Mouse (Mus musculus): ENCODE results near the gene Prr22. TPM values are rescaled to one million over a fixed set of nuclear protein-coding genes. Genes with fewer than 3 reads are reported as not detected.
A peak's percentile ranks its signal among the peaks of the same experiment; 100 is the strongest.

Prr22 gene
- 1 to 10 TPM; 1.3 to 2.6 TPM for total RNA-seq (2021)
- long read RNA-seq, experiment 1: 0 reads
- long read RNA-seq, experiment 2: 0 reads

DNA sequence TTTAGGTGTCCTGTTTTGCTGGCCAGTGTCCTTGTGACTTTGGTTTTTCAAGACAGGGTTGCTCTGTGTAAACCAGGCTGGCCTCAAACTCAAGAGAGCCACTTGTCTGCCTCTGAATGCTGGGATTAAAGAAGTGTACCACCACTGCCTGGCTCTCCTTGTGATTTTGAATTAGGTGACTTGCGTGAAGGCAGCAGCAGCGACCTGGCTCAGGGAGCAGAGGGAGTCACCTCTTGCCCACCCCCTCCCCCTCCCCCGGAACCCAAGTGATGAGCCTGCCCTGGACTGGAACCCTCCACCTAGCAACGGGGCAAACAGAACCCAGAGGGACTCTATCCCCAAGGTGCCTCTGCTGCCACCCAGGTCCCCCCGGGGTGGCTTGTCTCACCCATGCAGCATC is at the start of gene Prr22:
Gene Prr22, plus strand, starts transcription at position 301 of the 400 bp plus-strand sequence.
- no peak within 1 kb of the TSS for H3K4me3 ChIP-seq
- TF ChIP-seq CTCF (IDR thresholded peaks at IDR 0.05): no peak
- DNase-seq (ENCODE audit: extremely low spot score in 1 of 2, low spot score in 2 of 2): no peak
- intact Hi-C loops (cut with DNase I): no loop called here
- H3K27ac ChIP-seq: no peak within 1 kb of the TSS

DNA sequence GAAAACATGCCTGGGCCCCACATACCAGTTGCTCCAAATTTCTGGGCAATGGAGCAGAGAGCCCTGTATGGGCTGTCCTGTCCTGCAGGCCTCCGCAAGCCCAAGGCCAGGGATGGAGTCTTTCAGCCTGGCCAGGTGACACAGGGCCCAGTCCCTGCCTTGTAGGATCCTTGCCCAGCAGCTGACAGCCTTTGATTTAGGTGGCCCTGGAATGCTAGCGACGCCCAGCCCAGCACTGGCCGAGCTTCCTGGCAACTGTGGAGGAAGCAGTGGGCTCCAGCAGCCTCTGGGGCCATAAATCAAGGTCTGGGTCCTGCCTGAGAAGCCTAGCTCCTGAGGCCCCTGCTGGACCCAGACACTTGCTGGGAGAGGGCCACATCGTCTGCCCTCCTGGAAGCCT is 47.6 kb upstream of the Prr22 start:
- DNase-seq (ENCODE audit: extremely low spot score in 1 of 2, low spot score in 2 of 2): no peak
- intact Hi-C loops (cut with DNase I): no loop called here

DNA sequence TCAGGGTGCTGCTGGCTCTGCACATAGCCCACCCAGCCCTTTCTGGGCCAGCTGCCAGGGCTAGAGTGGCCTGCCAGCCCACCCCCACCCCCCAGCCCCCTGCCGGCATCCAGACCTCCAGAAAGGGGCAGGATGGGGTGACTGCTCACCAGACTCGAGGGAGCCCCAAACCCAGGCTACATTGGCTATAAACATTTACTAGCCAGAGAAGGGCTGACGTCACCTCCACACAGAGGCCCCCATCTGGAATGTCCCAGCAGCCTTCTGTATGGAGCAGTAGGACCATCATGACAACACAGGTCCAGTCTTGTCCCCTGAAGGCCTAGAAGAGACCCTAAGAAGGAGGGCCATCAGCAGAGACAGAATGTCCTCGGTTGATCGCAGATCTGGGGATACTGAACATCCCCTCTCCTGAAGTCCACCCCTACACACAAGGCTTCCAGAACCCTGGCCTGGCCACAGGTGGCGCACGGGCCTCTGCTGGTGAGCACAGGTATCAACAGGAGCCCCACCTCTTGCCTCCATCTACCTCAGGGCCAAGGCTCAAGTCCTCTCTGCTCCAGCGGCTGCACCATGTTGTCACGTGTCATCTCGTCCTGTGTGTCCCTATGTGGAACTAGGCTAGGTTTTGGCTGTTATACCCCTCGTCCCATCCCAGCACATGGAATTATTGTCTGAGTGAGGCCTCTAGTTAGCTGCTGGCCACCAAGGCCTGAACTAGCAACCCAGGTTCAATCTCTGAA is 46.5 kb upstream of the Prr22 start:
- no peak for DNase-seq (ENCODE audit: extremely low spot score in 1 of 2, low spot score in 2 of 2)
- Histone ChIP-seq H3K4me3 (no peak overlapping the region), H3K27ac (no peak overlapping the region)
- TF ChIP-seq CTCF (IDR thresholded peaks at IDR 0.05): no peak; the same call in 1 of the 2 replicates
- intact Hi-C loops (cut with DNase I): no loop called here

More for the DNA sequence above, 47.6 kb upstream of the Prr22 start:
- Histone ChIP-seq H3K4me3 (no peak overlapping the region), H3K27ac (no peak overlapping the region)
- TF ChIP-seq CTCF (IDR thresholded peaks at IDR 0.05): no peak

DNA sequence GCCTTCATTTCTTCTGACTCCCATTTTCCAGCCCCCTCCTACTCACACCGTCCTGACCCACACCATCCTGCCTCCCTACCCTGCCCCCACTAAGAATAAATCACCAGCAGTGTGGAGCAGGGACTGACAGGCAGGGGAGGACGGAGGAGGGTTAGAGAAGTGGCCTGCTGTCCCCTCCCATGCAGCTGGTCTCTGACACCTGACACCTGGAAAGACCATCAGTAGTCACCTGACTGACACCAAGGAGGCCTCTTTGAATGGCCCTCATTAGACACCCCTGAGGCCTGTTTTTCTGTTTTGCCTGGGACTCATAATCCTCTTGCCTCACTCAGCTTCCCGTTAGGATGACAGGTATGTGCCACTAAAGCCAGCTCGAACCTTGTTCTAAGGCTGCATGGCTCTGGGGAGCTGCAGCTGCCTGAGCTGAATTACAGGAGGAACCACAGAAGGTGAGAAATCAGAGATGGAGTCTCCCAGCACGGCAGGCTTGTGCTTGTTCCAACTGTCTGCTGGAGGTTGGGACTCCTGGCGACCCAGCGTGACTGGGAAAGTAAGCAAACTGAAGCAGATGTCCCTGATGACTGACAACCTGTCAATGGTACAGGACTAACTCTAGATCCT is 42.9 kb upstream of the Prr22 start:
- TF ChIP-seq CTCF (IDR thresholded peaks at IDR 0.05): no peak
- intact Hi-C loops (cut with DNase I): no loop called here
- no peak overlapping the region for H3K4me3 ChIP-seq
- DNase-seq (ENCODE audit: extremely low spot score in 1 of 2, low spot score in 2 of 2): no peak
- no peak overlapping the region for H3K27ac ChIP-seq

DNA sequence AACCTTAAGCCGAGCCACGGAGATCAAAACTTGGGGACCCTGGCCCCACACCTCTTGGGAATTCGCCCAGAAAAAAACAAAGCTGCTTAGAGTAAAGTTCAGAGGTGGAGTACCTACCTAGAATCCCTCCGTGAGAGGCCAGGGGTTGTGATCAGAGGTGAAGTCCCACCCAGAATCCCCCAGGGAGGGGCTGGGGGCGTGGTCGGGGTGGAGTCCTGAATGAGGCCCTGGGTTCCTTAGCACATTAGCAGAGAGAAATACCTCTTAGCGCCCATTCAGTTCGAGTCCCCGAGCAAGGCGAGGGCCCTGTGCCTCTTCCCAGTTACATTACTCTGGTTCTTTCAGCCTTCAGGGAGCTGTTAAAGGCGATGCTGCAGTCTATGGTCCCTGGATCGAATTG is 42.4 kb upstream of the Prr22 start:
- TF ChIP-seq CTCF (IDR thresholded peaks at IDR 0.05): no peak
- H3K27ac ChIP-seq: no peak overlapping the region
- DNase-seq (ENCODE audit: extremely low spot score in 1 of 2, low spot score in 2 of 2): no peak
- intact Hi-C loops (cut with DNase I): no loop called here
- no peak overlapping the region for H3K4me3 ChIP-seq

DNA sequence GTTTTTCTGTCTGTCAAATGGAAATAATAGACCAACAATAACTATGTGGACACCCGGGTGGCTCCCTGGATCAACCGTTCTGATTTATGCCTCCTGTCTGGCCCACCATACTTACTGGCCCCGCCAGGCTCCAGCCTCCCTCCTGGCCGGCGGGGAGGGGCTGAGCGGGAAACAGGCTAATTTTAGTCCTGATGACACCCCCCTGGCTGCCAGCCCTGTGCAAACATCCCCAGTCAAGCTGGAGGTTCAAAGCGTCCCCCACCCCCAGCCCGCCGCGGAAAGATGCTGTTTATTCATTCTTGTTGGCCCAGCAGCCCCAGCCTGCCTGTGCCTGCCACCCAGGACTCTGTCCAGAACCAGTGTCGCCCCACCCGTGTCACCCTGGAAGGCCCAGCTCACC is 41.9 kb upstream of the Prr22 start:
- TF ChIP-seq CTCF (IDR thresholded peaks at IDR 0.05): no peak
- no peak for DNase-seq (ENCODE audit: extremely low spot score in 1 of 2, low spot score in 2 of 2)
- H3K4me3 ChIP-seq: no peak overlapping the region
- intact Hi-C loops (cut with DNase I): no loop called here
- no peak overlapping the region for H3K27ac ChIP-seq

DNA sequence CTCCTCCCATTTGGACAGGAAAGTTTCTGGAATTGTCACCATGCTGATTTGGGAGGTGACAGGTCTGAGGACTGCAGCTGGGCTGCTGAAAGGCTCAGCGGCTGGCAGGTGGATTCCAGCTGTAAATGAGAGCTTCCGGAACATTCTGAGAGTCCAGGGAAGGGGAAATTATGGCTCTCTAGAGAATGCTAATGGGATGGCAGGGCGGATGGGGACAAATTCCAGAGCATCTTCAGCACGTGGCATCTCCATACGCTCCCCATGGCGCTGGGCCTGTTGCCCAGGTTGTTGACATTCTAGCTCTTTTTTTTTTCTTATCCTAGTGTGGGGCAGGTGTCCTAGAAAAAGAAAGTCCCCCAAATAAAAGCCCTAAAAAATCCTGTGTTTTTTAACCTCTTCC is 40.9 kb upstream of the Prr22 start:
- no peak for TF ChIP-seq CTCF (IDR thresholded peaks at IDR 0.05)
- no peak overlapping the region for H3K4me3 ChIP-seq
- no peak overlapping the region for H3K27ac ChIP-seq
- DNase-seq (ENCODE audit: extremely low spot score in 1 of 2, low spot score in 2 of 2): no peak
- intact Hi-C loops (cut with DNase I): no loop called here

DNA sequence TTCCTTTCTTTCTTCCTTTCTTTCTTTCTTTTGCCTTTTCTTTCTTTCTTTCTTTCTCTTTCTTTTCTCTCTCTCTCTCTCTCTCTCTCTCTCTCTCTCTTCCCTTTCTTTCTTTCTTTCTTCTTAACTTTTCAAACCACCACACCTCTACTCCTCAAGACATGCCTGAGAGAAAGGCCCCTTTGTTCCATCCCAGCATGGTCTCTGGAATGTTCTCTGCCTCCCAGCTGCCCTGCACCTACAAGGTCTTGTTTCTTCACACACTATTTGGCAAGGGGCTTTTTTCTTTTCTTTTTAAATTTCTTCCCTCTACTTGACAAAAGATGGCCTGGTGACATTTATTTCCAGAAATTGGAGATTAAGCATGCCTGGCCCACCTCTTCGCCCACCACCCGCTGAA is 40.4 kb upstream of the Prr22 start:
- no peak for DNase-seq (ENCODE audit: extremely low spot score in 1 of 2, low spot score in 2 of 2)
- no peak for TF ChIP-seq CTCF (IDR thresholded peaks at IDR 0.05)
- intact Hi-C loops (cut with DNase I): no loop called here
- Histone ChIP-seq H3K4me3 (no peak overlapping the region), H3K27ac (no peak overlapping the region)

DNA sequence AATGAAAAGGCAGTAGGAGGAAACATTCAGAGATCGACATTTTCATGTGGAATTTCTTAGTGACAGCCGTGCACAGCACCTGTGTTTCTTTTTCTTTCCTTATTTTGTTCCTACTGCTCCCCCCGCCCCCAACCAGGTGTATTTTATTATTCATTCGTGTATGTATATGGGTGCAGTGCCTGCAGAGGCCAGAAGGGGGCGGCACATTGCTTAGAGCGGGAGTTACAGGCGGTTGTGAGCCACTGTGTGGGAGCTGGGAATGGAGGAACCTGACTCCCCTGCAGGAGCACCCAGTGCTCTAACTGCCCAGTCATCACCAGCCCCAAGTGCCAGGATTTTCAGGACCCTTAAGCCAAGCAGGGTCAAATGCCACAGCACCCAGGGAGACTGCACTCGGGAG is 33.5 kb upstream of the Prr22 start:
- intact Hi-C loops (cut with DNase I): no loop called here
- no peak overlapping the region for H3K27ac ChIP-seq
- DNase-seq (ENCODE audit: extremely low spot score in 1 of 2, low spot score in 2 of 2): no peak
- peak; percentile 27 for TF ChIP-seq CTCF (IDR thresholded peaks at IDR 0.05)
- H3K4me3 ChIP-seq: no peak overlapping the region

DNA sequence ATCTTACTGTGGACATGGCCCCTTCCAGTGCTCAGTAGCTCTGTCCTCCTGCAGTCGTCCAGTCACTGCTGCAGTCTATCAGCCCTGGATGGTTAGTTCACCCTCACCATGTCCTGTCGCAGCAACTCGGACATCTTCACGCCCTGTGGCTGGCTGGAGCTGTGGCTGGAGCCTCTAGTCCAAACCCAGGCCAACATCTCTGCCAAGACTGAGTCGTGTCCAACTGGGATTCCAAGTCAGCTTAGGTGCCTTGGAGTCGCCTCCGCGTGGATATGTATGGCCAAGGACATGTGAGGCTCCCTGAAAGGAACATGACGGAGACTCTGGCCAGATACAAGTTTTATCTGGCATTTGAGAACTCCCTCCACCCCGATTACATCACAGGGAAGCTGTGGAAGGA is 31.8 kb upstream of the Prr22 start:
- intact Hi-C loops (cut with DNase I): no loop called here
- Histone ChIP-seq H3K4me3 (no peak overlapping the region), H3K27ac (no peak overlapping the region)
- DNase-seq (ENCODE audit: extremely low spot score in 1 of 2, low spot score in 2 of 2): no peak
- TF ChIP-seq CTCF (IDR thresholded peaks at IDR 0.05): no peak

DNA sequence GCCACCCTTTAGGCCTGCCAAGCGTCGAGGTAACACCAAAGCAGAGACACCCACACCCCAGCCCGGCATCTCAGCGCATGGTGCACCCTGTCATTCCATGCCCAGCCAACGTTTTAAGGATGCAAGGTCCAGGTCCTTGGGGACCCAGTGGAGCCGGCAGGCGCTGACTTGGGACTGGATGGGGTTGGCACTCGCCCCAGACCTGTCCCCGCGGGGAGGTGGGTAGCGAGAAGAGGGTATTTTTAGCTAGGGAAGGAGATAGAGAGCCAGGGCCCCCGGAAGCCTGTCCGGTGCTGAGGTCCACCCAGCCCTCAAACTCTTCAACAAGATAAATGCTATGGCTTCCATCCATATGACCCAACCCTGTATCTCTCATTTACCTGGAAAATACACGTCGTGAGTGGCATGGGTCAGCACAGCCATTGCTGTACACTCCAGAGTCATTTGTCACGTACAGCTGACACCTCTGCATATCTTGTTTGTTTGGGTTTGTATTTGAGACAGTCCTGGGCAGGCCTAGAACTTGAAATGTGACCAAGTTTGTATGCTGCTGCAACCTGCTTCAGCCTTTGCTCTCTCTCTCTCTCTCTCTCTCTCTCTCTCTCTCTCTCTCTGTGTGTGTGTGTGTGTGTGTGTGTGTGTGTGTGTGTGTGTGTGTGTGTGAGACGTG is 29.8 kb upstream of the Prr22 start:
- Histone ChIP-seq H3K27ac (no peak overlapping the region), H3K4me3 (no peak overlapping the region)
- no peak for TF ChIP-seq CTCF (IDR thresholded peaks at IDR 0.05)
- intact Hi-C loops (cut with DNase I): no loop called here
- DNase-seq (ENCODE audit: extremely low spot score in 1 of 2, low spot score in 2 of 2): no peak

DNA sequence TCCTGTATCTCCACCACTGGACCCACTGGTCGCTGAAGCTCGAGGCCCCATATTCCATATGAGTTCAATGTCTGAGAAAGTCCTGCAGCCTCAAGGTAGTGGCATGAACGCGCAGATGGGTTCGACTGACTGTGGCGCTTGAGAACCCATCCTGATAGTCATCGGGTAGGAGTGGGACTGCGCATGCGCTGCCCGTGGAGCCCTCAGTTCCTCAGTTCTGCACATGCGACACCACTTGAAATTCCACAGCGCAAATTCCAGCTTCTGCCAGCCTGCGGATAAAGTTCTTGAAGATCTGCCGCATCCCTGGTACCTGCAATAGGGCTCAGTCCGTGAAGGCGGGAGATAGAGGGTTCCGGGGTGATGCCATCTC is 29.3 kb upstream of the Prr22 start:
- DNase-seq (ENCODE audit: extremely low spot score in 1 of 2, low spot score in 2 of 2): no peak
- Histone ChIP-seq H3K27ac (no peak overlapping the region), H3K4me3 (no peak overlapping the region)
- no peak for TF ChIP-seq CTCF (IDR thresholded peaks at IDR 0.05)
- intact Hi-C loops (cut with DNase I): no loop called here

Measured in left cerebral cortex, adult 2 months (tissue).